Mouse (Mus musculus) embryonic facial prominence, embryonic 11.5 days (tissue): ENCODE results near the gene Robo1. TPM values are rescaled to one million over a fixed set of nuclear protein-coding genes. Genes with fewer than 3 reads are reported as not detected.

Source experiments
- ATAC-seq: fragments of 200-750 bp; cut with Nextera tagmentation; replicated peaks from 2 replicates; pipeline ENCODE4 v1.8.0; 2017; ENCODE audit warnings: low read depth; ENCODE audit not compliant: insufficient number of reproducible peaks, low FRiP score, low TSS enrichment
- DNase-seq: peaks from one replicate; pipeline ENCODE4 v3.0.0-alpha.2; 2015; ENCODE audit warnings: low spot score
- H3K27ac ChIP-seq: fragments of 300-500 bp; sonication (generic); replicated peaks from 2 replicates; pipeline ENCODE4 v1.5.1; 2014; ENCODE audit warnings: mild to moderate bottlenecking, low read depth, low read length, control low read depth
- H3K27me3 ChIP-seq: fragments of 300-500 bp; sonication (generic); 2 replicates; pipeline ENCODE4 v1.6.1; 2014; ENCODE audit warnings: mild to moderate bottlenecking, low read length, moderate library complexity, mixed read lengths; ENCODE audit not compliant: control insufficient read depth, insufficient read depth
- H3K36me3 ChIP-seq: fragments of 300-500 bp; sonication (generic); replicated peaks from 2 replicates; pipeline ENCODE4 v1.6.1; 2014; ENCODE audit warnings: low read depth, mild to moderate bottlenecking, low read length, moderate library complexity, mixed read lengths; ENCODE audit not compliant: control insufficient read depth, insufficient read depth
- H3K4me1 ChIP-seq: fragments of 300-500 bp; sonication (generic); 2 replicates; pipeline ENCODE4 v1.6.1; 2014; ENCODE audit warnings: low read length, mixed read lengths; ENCODE audit not compliant: control insufficient read depth, insufficient read depth
- H3K4me2 ChIP-seq: fragments of 300-500 bp; sonication (generic); 2 replicates; pipeline ENCODE4 v1.6.1; 2014; ENCODE audit warnings: low read depth, mild to moderate bottlenecking, control low read depth, low read length, moderate library complexity
- H3K4me3 ChIP-seq: fragments of 300-500 bp; sonication (generic); 2 replicates; pipeline ENCODE4 v1.5.1; 2014; ENCODE audit warnings: low read depth, low read length, control low read depth
- H3K9ac ChIP-seq: fragments of 300-500 bp; sonication (generic); replicated peaks from 2 replicates; pipeline ENCODE4 v1.6.1; 2014; ENCODE audit warnings: mild to moderate bottlenecking, control low read depth, low read length
- H3K9me3 ChIP-seq: fragments of 300-500 bp; sonication (generic); replicated peaks from 2 replicates; pipeline ENCODE4 v1.6.1; 2016; ENCODE audit warnings: mild to moderate bottlenecking, low read length, inconsistent platforms, mixed read lengths; ENCODE audit not compliant: control insufficient read depth
- WGBS: fragments of 180-500 bp; shearing (Covaris S2); extraction: QIAGEN DNeasy Blood & Tissue Kit; methylation state at CpG from one replicate; pipeline ENCODE4 v1.1.7; 2014; 5-methylcytosine and 5-hydroxymethylcytosine counted together
- polyA plus RNA-seq: library from polyadenylated mRNA; unstranded; fragments of >200 nt; fragmentation: Nextera tagmentation; extraction: Ambion mirVana; gene quantifications from 2 replicates; pipeline ENCODE4 v1.2.1, GENCODE M21; 2014

The Robo1 gene
- polyA plus RNA-seq, 1 experiment from 2014 or later: 50.0 TPM

- no peaks in the 10 kb centered on the region for H3K36me3 ChIP-seq
- H3K4me2 ChIP-seq: no peak overlapping the region
- DNase-seq: no peak
- no peak for ATAC-seq
- H3K9ac ChIP-seq: no peak overlapping the region
- H3K9me3 ChIP-seq: no peaks in the 10 kb centered on the region
- no peaks in the 10 kb centered on the region for H3K4me1 ChIP-seq
- no peaks in the 10 kb centered on the region for H3K27me3 ChIP-seq
- 95% methylated on average over 6 of the region's 6 CpGs for WGBS
- no peak overlapping the region for H3K27ac ChIP-seq
- H3K4me3 ChIP-seq: no peak overlapping the region
Measured at GRCm38 (mm10) chr16:73072883-73073282, 764.8 kb downstream of the Robo1 start.

- 67% methylated on average over 4 of the region's 4 CpGs for WGBS
Measured at GRCm38 (mm10) chr16:73082420-73082819, 774.3 kb downstream of the Robo1 start.

GRCm38 (mm10) chr16:73083077-73083476, 775.0 kb downstream of the Robo1 start:
- H3K4me1 ChIP-seq: no peaks in the 10 kb centered on the region; the same call in 1 of the 2 replicates
- DNase-seq (no peak), ATAC-seq (no peak)
- no peak overlapping the region for H3K4me2 ChIP-seq
- H3K36me3 ChIP-seq: no peaks in the 10 kb centered on the region
- no peaks in the 10 kb centered on the region for H3K9me3 ChIP-seq
- no peaks in the 10 kb centered on the region for H3K27me3 ChIP-seq
- no peak overlapping the region for H3K27ac ChIP-seq
- H3K4me3 ChIP-seq: no peak overlapping the region
- no peak overlapping the region for H3K9ac ChIP-seq
- WGBS: 82% methylated on average over 2 of the region's 2 CpGs

More at GRCm38 (mm10) chr16:73082420-73082819, 774.3 kb downstream of the Robo1 start:
- Histone ChIP-seq H3K9ac (no peak overlapping the region), H3K4me2 (no peak overlapping the region), H3K36me3 (no peaks in the 10 kb centered on the region), H3K4me1 (no peaks in the 10 kb centered on the region; the same call in 1 of the 2 replicates), H3K27ac (no peak overlapping the region), H3K27me3 (no peaks in the 10 kb centered on the region), H3K4me3 (no peak overlapping the region), H3K9me3 (no peaks in the 10 kb centered on the region)
- DNase-seq (no peak), ATAC-seq (no peak)
